Mouse (Mus musculus) natural killer cell, adult 2 months (primary cell): ENCODE results near the gene Cdon.

Source experiments
- DNase-seq, 2 experiments: peaks; one replicate each; pipeline ENCODE4 v3.0.0; 2022; ENCODE audit warnings: low spot score in 2 of 2

Gene Cdon

DNA sequence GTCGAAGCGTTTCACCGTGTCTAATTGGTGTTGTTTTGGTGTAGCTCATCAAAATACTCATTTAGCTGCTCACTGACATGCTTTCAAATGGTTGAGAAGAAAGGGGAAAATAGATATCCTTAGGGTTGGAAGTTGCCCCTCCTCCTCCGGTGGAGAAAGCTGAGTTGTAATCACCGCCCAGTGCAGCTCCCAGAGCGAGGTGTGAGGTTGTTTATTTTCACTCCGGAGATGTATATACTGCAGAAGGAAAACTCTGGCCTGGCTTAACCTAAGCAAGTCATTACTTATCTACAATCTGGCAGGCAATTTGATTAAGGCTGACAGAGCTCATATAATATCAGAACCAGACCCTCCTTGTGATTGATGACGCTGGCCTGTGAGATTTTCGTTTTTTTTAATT, 14.6 kb downstream of the Cdon start:
- no peak for DNase-seq

DNA sequence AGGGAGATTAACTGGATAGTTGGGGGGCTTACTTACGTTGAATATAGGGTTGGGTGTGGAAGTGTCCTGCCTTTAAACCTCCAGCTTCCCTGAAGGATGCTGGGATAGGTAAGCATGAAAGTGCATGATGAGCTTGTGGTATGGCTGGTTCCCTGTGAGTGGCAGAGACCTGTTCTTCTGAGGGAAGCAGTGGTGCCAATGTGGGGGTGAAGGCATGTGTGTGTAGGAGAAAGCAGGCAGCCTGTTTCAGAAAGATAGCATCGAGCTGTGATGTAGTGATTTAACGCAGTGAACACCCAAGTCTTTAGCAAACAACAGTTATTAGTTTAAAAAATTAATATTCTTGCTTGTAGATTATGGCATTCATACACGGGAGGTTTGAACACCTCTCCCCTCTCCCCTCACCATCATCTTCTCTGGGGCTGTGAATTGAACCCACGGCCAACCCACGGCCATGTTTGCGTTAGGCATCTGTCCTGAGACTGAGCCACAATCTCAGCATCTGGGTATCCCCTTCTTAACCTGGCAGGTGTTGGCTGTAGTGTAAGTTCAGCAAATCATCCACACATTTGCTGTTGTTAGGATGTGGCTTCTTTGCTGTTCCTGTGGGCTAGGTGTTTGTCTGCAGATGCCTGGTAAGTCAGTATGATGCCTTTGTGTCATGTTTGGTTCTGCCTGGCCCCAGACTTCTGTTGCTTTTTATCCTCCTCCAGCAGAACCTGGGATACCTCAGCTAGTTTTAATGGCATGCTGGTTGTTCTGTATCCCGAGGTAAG, 17.5 kb downstream of the Cdon start:
- no peak for DNase-seq

DNA sequence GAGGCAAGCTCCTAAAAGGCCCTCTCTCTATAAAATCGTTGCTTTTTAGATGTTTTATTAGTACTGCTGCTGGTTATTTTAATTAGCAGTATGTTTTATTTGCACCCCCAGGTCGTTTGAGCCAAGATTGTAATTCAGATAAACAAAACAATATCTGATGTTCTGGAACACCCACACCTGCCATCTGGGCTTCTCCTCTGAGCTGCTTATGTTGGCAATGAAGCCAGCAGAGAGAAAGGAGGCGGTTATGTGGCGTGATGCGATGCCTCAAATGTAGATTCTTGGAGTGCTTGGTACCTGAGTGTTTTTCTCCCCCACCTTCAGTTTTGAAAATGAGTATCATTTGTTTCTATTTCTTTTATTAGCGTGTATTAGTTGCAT, 18.1 kb downstream of the Cdon start:
- DNase-seq = no peak

DNA sequence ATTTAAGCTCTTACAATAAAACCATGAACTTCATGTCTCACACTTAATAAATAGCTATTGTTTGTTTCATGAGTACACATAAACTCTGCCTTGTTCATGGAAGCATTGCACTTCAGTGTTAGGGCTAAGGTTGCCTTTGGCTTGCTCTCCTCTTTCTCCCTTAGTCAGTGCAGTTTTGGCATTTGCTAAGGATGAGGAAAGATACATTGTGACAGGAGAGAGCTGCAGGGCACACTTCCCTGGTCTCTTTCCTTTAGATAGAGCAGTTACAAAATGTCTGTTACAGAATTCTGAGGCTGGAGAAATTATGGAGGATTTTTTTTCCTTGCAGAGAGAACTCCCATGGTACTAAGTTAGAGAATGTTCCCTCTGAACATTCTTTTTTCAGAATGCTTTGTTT, 18.8 kb downstream of the Cdon start:
- no peak for DNase-seq

DNA sequence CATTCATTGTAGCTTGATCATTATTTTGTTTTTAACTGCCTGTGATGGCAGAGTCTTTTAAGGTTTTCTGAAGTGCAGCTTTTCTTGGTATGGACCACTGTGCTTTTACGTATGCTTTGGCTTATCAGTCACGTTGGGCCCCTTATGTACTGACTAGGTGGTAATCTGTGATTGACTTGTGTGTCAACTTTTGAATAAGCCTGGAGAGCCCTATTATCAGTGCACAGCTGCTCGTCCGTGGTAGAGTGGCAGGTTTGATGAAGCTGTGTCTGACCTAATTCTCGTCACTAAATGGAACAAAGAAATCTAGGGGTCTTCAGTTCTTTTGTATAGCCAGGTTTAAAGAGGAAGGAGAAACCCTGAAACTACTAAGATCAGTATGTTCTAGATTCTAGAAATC, 21.5 kb downstream of the Cdon start:
- no peak for DNase-seq

DNA sequence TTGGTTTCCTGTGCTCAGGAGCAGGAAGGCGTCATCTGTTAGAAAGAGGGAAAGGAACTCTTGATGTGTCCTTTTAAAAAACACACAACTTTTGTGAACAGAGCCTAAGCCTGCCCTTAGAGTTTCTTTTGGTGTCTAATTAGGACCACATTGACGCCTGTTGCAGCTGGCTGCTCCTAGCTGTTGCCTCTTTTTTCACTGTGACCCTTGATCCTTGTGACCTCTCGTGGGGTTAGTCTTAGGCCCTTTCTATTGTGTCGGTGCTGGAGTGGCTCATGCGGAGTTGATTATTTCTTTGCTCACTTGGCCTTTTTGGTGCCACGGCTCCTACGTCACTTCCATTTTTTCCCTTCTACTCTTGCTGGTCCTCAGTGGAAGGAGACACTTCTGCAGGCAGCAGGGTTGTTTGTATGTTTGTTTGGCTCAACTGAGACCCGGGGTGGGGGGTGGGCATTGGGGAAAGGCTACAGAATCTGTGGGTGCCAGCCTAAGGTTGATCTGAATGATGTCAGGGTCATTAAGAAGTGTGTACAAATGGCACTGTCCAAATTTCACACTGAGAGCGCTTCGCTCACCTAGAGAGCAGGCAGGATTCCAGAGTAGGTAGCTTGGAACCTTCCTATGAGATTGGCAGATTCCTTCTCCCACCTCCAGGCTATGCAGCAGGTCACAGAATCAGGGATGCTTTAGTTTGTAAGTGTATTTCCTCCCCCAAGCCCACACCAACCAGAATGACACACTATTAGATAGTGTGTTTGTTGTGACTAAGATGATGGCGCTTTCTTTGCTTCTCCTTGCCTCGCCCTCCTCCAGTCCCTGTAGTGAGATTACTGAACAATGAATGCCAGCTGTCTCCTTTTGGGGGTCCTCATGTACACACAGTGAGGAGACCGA, 22.9 kb downstream of the Cdon start:
- DNase-seq = no peak

DNA sequence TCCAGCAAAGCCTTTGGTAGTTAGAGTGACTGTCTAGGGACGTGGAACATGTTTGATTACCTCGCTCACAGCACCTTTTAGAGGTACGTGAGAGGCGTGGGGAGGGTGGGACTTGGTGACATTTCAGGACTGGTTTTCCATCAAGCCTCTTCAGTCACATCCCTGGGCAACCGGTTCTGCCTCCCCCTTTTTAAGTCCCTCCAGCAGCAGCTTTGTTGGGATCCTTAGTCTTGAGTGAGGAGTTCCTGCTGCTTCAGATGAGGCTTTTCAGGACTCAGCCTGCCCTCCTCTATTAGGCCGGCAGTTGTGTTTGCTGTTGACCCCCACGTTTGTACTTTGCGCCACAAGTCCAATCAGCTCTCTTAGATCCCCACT, 23.6 kb downstream of the Cdon start:
- DNase-seq = no peak

DNA sequence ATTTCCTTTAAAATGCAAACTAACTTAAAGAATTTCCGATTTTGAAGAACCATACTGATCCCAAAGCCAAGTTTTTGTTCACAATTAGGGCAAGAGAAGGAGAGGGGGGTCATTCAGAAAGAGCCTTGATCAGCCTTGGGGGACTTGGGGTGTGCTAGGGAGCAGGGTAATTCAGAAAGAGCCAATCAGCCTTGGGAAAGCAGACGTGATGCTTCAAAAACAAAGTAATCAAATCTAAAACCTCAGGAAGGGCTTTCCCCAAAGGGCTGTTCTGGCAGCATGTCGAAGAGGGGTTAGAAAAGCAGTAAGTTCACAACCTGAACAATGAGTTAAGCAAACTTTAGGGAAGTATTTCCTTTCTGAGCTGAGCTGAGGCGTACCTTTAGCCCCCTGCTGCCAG, 26.0 kb downstream of the Cdon start:
- DNase-seq = no peak

DNA sequence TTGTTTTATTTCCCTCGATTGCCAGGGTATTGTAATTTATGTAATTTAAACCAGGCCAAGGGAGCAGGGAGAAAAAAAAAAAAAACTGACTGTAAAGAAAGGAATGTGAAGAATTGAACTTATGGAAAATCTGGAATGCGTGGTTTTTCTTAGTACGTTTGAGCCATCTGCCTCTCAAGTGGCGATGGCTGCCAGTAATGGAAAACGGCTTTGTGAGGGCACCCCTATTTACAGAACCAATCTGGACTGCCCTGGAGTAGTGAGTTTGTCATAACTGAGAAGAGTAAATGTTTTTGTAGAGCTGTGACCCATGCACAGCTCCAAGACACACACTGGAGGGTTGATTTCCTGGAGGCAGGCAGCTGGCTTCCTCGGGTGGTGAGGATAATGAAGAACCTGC, 32.4 kb downstream of the Cdon start:
- no peak for DNase-seq

DNA sequence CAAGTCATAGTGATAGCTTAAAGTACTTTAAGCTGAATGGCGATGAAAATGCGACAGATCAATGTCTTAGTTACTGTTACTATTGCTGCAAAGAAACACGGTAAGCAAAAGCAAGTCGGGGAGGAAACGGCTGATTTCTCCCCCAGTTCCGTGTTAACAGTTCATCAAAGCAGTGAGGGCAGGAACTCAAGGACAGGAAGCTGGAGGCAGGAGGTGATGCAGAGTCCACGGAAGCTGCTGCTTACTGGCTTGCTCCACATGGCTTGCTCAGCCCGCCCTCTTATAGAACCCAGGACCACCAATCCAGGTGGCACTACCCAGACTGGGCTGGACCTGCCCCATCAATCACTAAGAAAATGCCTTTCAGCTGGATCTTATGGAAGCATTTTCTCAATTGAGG, 38.7 kb downstream of the Cdon start:
- DNase-seq = no peak

DNA sequence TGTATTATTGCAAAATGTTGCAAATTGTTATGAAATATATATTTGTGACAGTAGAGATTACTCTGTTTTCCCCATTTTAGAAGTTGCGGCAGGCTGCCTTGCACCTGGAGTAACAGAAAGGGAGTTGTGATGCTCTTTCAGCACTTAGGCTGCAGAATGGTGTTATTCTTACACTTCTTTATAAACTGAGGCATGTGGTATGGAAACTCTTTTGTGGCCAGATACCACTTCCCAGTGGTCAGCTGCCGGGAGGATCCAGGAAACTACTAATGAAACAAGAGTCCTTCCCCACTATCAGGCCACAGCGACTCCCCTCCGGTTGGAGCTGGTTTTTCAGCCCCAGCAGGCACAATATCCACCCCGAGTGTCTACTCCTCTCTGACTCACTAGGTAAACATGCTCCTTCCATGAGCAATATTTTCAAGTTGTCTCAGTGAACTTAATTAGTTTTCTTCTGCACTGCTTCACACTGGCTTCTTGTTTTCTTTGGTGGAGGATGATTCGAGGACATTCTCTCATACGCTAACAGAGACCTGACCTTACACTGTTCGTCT, 46.4 kb downstream of the Cdon start:
- DNase-seq = no peak

DNA sequence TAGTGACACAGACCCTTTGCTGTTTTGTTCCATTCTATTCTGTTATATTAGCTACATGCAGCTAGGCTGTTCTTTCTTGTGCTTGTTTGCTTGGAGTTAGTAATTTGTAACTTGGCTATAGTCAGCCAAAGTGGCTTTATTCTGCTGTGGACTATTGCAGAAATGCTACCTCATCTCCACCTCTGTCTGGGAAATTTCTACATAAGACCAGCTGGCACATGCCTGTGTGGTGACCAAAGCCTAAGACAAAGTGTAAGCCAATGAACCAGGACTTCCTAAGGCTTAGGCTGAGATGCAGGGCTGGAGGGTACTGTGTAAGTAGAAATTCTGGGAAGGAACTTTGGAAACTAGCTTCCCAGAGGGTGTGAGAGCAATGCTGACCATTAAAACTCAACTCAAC, 48.0 kb downstream of the Cdon start:
- no peak for DNase-seq

DNA sequence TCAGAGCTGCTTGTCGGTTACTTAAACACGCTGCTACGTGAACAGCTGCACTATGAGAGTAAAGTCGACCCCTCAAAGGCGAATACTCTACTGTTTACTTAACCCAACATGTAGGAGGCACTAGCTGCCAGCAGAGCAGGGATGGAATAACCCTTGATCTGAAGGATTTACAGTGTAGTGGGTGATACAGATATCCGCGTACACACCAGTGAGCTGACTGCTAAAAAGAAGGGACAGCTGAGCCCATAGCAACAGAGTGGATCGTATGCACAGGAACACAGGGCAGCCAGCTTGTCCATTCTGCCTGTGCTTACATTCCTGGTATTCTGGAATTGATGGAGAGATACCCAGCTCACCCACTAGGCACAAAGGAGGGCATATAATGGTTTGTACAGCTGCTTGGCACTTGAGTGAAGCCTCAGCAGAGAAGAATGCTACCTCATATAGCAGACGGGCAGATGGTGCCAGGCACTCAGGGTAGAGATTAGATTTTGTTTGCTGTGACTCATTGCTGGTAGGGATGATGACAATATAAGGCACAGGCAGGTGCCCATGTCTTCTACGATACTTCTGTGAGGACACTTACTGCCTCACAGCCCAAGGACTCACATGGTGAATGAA, 53.3 kb downstream of the Cdon start:
- no peak for DNase-seq

DNA sequence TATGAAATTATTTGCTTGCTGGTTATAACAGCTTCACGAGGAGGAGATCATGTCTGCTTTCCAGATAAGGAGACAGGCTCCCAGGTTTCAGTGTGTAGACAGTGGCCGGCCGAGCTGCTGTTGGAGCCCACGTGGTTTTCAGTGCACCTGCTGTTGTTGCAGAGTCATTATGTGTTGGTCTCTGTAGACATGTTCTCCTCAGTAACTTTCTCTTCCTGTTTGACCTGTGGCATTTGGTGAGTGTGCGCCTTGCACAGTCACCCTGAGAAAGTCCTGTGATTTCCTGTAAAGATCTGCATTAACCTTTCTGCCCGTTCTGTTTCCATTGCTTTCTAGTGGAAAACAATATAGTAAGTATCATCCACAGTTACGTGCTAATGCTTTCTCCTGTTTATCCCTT, 54.5 kb downstream of the Cdon start:
- DNase-seq = no peak

DNA sequence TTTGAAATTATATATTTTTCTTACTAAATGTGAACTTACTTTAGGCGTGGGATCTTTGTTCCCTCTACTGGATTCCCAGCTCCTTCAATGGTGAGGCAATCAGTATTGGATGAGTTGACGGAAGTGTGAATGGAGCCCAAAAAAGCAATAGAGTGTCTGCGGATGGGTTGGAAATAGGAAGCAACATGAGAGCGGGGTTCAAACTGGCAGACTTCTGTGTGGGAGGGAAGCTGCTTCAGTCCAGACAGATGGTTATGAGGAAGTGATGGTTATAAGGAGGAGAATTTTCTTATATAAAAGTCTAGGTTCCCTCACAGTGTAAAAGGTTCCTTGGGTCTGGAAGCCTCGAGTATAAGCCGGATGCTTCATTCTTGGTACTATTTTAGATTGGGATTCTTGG, 58.5 kb downstream of the Cdon start:
- no peak for DNase-seq

DNA sequence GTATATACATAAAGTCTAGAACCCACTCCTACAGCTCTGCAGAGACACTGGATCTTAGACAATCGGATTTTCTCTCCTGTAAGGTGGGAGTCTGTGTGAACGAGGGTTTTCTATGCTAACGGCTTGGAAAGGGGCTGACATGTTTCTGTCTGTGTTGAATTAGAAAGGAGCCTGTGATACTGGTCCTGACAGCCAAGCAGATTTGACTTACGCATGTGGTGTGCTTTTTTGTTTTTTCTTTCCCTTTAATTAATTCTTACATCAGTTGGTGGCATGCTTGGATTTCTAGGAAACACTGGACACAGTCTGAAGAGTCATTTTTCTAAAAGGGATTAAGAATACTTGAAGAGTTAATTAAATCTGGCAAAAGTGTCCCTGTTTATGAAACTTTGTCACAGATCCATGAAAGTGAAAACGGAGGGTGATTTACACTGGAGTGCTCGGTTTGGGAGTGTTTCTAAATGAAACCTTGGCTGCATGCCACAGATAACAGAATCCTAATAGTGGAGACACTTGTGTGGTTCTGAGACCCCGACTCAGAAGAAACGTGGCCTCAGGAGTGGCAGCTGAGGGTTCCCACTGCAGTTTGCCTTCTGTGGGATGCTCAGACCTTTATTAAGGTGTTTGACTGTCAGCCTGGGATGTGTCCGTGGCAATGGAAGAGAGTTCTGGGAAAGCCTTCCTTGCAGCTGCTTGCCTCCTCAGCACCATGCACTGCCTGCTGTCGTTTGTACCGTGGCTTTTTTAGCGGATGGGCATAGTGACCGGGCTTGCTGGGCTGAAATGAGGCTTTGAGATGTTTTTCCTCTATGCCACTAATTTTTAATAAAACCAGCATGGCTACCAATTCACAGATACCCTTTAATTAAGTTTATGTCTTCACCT, 61.3 kb downstream of the Cdon start:
- no peak for DNase-seq

DNA sequence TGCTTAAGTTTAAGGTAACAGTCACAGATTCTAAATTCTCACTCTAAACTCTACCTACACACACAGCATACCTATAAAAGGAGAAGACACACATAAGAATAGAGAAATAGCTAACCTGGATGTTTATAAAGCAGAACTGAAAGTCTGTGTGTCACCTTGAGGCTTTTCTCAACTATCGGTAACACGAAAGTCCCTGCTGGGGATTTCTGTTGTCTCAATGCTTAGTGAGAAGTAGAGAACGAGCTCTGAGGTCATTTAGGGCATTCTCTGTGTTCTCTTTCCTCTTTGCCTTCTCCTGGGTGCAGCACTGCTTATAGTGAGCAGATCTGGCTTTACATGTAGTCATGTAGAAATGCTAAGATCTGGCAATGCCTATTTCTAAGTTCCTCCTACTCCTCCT, 63.0 kb downstream of the Cdon start:
- DNase-seq = no peak

DNA sequence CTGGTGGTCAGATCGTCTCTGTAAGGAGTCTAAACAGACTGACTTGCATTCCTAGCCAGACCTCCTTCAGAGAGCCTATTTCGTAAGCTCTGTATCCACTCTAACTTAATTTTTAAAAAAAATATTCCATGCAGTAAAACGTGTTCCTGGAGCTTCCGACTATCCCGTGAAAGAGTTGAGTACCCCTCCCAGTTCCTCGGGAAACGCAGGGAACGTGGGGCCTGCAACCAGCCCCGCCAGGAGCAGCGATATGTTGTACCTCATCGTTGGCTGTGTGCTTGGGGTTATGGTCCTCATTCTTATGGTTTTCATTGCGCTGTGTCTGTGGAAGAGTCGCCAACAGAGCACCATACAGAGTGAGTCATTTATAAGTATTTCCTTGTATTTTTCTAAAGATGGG, 65.7 kb downstream of the Cdon start:
- DNase-seq = no peak

DNA sequence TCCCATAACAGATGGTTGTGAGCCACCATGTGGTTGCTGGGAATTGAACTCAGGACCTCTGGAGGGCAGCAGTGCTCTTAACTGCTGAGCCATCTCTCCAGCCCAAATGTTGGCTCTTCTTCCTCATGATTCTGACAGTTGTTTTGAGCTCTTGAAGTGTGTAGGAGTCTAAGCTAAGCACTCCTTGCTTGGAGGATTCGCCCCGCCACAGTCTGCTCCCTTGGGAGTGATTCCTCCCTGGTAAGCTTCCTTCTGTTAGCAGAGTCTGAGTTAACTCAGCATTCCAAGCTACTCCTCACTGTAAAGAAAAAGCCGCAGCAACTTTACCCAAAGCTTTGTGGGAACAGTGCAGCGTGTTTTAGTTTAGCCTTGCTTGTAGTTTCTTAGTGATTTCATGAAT, 67.6 kb downstream of the Cdon start:
- no peak for DNase-seq

DNA sequence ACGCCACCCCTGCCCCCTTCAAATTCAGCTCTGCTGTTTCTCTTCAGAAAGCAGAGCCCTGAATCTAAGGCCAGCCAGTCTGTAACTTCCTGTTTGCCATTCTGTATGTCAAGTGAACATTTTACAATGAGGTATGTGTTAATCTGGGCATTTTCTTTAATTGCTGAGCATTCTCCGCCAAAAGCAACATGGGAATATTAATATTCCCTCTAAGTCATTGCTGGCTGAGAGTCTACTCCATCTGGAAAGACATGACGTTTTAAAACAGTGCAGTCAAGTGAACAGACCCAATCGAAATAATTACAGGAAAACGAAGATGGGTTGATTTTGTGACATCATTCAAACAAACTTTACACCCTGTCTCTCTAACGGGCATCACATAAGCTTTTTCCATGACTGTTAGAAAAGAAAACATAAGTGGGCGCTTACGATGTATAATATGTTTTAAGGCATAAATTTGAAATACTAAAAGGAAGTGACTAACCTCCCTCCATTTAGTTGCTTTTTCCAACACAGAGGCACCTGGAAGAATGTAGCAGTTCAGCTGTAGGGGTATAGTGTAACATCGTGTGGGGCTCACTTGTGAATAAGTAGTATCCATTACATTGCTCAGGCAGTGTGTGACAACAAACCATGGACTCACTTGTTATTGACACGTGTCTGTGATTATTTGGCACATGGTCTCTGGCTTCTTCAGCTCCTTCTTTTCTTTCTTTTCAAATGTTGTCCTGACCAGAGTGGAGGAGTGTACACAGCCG, 70.4 kb downstream of the Cdon start:
- no peak for DNase-seq
